Mouse (Mus musculus) midbrain, embryonic 16.5 days (tissue): Measurements from ENCODE around the gene Immp2l. TPM values are rescaled to one million over a fixed set of nuclear protein-coding genes. Genes with fewer than 3 reads are reported as not detected.

Source experiments
- ATAC-seq: fragments of 200-750 bp; cut with Nextera tagmentation; 2 replicates; pipeline ENCODE4 v1.8.0; 2017; ENCODE audit warnings: moderate TSS enrichment
- H3K27ac ChIP-seq: fragments of 300-500 bp; sonication (generic); 2 replicates; pipeline ENCODE4 v1.5.1; 2014; ENCODE audit warnings: mild to moderate bottlenecking, low read length, mixed read lengths
- H3K27me3 ChIP-seq: fragments of 300-500 bp; sonication (generic); 2 replicates; pipeline ENCODE4 v1.6.1; 2014; ENCODE audit warnings: low read depth, low read length, mixed read lengths; ENCODE audit not compliant: control insufficient read depth, insufficient read depth
- H3K36me3 ChIP-seq: fragments of 300-500 bp; sonication (generic); 2 replicates; pipeline ENCODE4 v1.6.1; 2014; ENCODE audit warnings: mild to moderate bottlenecking, low read length, moderate library complexity, mixed read lengths; ENCODE audit not compliant: control insufficient read depth, insufficient read depth
- H3K4me1 ChIP-seq: fragments of 300-500 bp; sonication (generic); 2 replicates; pipeline ENCODE4 v1.6.1; 2014; ENCODE audit warnings: mild to moderate bottlenecking, low read length, mixed read lengths; ENCODE audit not compliant: control insufficient read depth, insufficient read depth
- H3K4me2 ChIP-seq: fragments of 300-500 bp; sonication (generic); 2 replicates; pipeline ENCODE4 v1.6.1; 2014; ENCODE audit warnings: mild to moderate bottlenecking, low read length, mixed read lengths
- H3K4me3 ChIP-seq: fragments of 300-500 bp; sonication (generic); 2 replicates; pipeline ENCODE4 v1.5.1; 2014; ENCODE audit warnings: low read depth, mild to moderate bottlenecking, low read length, moderate library complexity, mixed read lengths
- H3K9ac ChIP-seq: fragments of 300-500 bp; sonication (generic); 2 replicates; pipeline ENCODE4 v1.6.1; 2014; ENCODE audit warnings: low read depth, low read length, mixed read lengths
- H3K9me3 ChIP-seq: fragments of 300-500 bp; sonication (generic); replicated peaks from 2 replicates; pipeline ENCODE4 v1.6.1; 2014; ENCODE audit warnings: mild to moderate bottlenecking, low read length, mixed read lengths; ENCODE audit not compliant: control insufficient read depth, poor library complexity, severe bottlenecking
- WGBS: fragments of 180-500 bp; shearing (Covaris S2); extraction: QIAGEN DNeasy Blood & Tissue Kit; methylation state at CpG from one replicate; pipeline ENCODE4 v1.1.7; 2014; 5-methylcytosine and 5-hydroxymethylcytosine counted together
- polyA plus RNA-seq: library from polyadenylated mRNA; unstranded; fragments of >200 nt; fragmentation: Nextera tagmentation; extraction: Ambion mirVana; gene quantifications from 2 replicates; pipeline ENCODE4 v1.2.1, GENCODE M21; 2015

The Immp2l gene
- polyA plus RNA-seq, 1 experiment from 2014 or later, result 6.6 TPM

DNA sequence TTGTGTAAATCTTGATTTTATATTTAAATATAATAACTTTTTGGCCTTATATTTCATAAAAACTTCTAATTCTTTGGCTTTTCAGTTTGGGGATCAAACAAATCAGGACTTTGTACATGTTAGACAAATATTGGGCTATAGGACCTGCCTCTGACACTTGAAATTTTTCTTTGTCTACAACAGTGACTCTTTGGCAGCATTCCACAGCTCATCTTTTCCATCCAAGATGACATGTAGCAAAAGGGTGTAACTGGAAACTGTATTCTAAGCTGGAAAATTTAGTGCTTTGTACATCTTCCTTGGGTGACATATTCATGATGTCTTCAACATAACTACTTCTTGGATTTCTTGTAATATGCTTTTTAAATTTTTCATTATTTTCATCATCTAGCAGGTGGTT is 404.9 kb downstream of the Immp2l start:
- Histone ChIP-seq H3K27me3 (no peaks in the 10 kb centered on the region), H3K36me3 (no peaks in the 10 kb centered on the region), H3K9me3 (no peaks in the 10 kb centered on the region), H3K4me3 (no peak overlapping the region), H3K27ac (no peak overlapping the region), H3K4me2 (no peak overlapping the region), H3K4me1 (no peaks in the 10 kb centered on the region), H3K9ac (no peak overlapping the region)
- no peak for ATAC-seq

DNA sequence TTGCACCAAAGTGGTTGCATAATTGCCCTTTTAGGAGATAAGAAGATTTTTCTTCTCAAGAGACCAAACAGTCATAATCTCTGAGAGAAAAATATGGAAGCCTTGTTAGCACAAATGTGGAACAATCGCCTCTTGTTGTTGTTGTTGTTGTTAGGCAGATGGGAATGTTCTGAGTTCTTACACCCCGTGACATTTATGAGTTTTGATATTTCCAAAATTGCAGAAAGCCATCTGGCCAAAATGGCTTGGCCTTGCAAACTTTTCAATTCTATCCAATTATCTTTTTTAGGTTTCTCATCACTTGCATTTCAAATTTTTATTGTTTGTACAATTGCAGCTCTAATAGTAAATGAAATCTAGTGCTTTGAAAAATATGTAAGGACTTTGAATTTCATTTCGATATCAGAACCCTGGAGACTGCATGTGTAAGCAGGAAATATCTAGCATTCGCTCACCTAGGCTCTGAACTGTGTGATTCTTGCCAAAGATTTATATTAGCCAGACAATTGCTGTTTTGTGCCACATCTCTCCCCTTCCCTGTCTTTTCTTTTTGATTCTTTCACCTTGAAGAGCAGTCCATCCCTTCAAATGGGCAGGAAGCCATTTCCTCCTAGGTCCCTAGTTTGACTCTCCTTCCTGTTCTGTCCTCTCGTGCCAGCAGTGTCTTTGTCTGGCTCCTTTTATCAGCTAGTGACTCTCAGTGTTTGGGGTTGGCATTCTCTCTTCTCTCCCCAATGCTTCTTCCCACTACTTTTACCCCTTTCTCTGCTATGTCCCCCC is 412.5 kb downstream of the Immp2l start:
- Histone ChIP-seq H3K4me3 (no peak overlapping the region), H3K4me1 (no peaks in the 10 kb centered on the region), H3K4me2 (no peak overlapping the region), H3K27me3 (no peaks in the 10 kb centered on the region), H3K9me3 (no peaks in the 10 kb centered on the region), H3K27ac (no peak overlapping the region), H3K9ac (no peak overlapping the region), H3K36me3 (no peaks in the 10 kb centered on the region)
- WGBS, result 80% methylated on average over 5 of the region's 5 CpGs
- no peak for ATAC-seq

DNA sequence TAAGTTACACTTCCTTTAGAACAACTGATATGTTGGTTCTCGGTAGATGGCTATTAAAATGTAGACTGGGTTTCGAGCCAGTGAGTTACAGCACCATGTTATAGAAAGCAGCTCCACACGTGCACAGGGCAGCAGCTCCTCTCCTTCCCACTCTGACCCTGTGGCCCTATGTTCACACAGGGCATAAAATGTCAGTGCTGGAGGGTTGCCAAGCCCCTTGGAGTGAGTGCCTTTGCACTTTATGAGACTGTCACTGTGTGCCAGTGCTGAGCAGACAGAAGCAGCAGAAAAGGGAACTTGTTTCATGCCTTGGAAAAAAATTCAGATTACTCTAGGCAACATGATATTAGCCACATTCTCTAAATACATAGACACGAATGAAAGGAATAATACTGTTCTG is 414.6 kb downstream of the Immp2l start:
- H3K4me1 ChIP-seq, result no peaks in the 10 kb centered on the region
- H3K27ac ChIP-seq, result no peak overlapping the region
- H3K9ac ChIP-seq, result no peak overlapping the region
- no peak overlapping the region for H3K4me2 ChIP-seq
- H3K36me3 ChIP-seq, result no peaks in the 10 kb centered on the region
- no peak overlapping the region for H3K4me3 ChIP-seq
- no peak for ATAC-seq
- 57% methylated on average over 4 of the region's 4 CpGs for WGBS
- no peaks in the 10 kb centered on the region for H3K9me3 ChIP-seq
- no peaks in the 10 kb centered on the region for H3K27me3 ChIP-seq

DNA sequence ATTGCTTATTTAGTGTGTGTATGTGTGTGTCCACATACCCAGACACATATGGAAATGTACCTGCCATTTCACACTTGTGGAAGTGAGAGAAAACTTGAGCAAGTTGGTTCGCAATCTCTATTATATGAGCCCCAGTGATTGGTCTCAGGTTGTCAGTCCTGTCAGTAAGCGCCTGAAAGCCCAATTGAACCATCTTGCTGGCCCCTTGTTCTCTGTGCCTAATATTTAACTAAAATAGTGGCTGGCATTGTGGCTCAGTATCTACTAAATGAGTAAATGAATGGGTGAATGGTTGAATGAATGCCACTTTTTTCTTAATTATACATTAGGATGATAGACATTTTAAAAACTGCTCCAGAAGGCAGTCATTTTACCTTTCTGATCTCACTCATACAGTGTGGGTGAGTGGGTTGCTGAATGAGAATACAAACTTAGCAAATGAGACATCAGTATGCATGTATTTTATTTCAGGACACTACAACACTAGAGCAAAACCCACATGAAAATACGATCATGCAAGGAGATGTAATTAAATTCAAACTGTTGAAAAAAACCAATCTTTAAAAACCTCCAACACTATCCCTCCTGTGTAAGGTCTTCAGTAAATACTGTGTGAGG is 444.6 kb downstream of the Immp2l start:
- Histone ChIP-seq H3K4me3 (no peak overlapping the region), H3K9ac (no peak overlapping the region), H3K9me3 (no peaks in the 10 kb centered on the region), H3K4me1 (peaks cover 8% of the 10 kb centered on the region), H3K27me3 (no peaks in the 10 kb centered on the region), H3K36me3 (no peaks in the 10 kb centered on the region), H3K27ac (no peak overlapping the region), H3K4me2 (no peak overlapping the region)
- 92% methylated on average over 3 of the region's 3 CpGs for WGBS
- ATAC-seq, result no peak

DNA sequence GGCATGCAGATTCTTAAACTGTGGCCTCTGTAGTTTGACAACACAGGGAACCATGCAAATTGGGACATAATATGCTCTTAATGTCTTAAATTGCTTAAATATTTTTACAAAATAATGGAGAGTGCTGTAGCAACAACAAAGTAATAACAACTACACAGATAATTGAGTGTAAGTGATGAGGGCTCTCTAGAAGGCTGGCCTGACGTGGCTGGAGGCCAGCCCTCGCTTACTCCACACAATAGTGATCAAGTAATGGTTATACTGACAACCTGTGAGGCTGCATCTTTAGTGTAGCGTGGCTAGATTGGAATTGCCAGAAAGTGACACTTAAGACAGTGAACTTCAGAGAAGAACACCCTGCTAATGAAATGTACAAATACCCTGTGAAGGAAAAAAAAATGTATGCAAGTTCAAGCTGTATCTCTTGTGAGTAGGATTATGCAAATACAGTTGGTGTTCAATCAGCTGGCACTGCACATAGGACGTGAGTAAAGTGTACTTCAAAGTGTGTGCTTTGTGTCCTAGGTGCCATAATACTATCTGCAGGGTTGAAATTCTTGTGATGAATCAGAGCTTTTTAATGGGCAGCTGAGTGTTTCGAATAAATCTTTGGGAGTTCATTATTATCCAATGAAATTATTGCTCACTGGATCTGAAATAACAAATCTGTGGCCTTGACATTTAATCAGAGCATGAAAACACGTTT is 445.4 kb downstream of the Immp2l start:
- H3K4me1 ChIP-seq, result peaks cover 8% of the 10 kb centered on the region
- WGBS, result 36% methylated on average over 6 of the region's 6 CpGs
- H3K27me3 ChIP-seq, result no peaks in the 10 kb centered on the region
- no peak overlapping the region for H3K9ac ChIP-seq
- H3K27ac ChIP-seq, result no peak overlapping the region
- no peak for ATAC-seq
- no peaks in the 10 kb centered on the region for H3K36me3 ChIP-seq
- no peak overlapping the region for H3K4me3 ChIP-seq
- no peak overlapping the region for H3K4me2 ChIP-seq
- H3K9me3 ChIP-seq, result no peaks in the 10 kb centered on the region

DNA sequence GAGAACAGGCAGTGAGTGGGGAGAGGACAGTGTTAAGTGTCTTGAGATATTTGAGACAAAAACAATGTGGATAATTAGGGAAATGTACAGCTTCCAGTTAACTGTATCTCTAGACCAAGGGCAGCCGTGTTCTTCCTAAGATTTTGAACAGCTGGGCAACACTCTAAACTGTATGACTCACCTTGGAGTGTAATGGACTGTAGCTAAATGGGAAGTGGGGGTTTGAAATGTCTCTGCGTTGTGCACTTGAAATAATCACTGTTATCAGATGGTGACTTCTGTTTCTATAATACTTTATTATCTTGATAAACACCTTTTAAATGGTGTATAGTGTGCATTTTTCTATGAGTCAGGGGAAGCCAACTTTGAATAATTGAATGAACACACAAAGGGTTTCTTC is 457.6 kb downstream of the Immp2l start:
- Histone ChIP-seq H3K4me1 (peaks cover 12% of the 10 kb centered on the region), H3K4me2 (peak overlapping the region; percentile 42), H3K4me3 (no peak overlapping the region), H3K9me3 (no peaks in the 10 kb centered on the region), H3K9ac (no peak overlapping the region), H3K27me3 (no peaks in the 10 kb centered on the region), H3K27ac (no peak overlapping the region), H3K36me3 (peaks cover 3% of the 10 kb centered on the region; the same call in 1 of the 2 replicates)
- WGBS, result 67% methylated on average over 2 of the region's 2 CpGs
- ATAC-seq, result no peak

DNA sequence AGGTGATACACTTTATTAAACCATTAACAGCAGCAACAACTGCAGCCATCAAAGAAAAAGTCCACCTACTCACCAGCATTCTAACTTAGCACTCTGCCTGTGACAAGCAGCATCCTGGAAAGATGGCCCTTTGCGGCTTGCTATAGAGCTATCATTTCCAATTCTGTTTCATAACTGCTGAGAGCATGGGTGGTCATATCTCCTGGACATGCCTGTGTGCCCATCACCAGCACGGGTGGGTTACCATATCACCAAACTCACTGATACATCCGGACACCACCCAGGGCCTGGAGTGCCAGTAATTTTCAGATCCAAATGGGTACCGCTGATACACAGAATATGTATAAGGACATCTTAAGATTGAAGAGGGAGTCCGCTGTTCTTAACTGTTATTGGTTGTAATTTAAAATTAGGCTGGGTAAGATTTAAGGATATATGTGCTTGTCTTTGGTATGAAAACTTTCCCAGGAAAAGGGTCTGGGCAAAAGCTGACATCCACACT is 459.3 kb downstream of the Immp2l start:
- WGBS, result 71% methylated on average over 5 of the region's 5 CpGs

DNA sequence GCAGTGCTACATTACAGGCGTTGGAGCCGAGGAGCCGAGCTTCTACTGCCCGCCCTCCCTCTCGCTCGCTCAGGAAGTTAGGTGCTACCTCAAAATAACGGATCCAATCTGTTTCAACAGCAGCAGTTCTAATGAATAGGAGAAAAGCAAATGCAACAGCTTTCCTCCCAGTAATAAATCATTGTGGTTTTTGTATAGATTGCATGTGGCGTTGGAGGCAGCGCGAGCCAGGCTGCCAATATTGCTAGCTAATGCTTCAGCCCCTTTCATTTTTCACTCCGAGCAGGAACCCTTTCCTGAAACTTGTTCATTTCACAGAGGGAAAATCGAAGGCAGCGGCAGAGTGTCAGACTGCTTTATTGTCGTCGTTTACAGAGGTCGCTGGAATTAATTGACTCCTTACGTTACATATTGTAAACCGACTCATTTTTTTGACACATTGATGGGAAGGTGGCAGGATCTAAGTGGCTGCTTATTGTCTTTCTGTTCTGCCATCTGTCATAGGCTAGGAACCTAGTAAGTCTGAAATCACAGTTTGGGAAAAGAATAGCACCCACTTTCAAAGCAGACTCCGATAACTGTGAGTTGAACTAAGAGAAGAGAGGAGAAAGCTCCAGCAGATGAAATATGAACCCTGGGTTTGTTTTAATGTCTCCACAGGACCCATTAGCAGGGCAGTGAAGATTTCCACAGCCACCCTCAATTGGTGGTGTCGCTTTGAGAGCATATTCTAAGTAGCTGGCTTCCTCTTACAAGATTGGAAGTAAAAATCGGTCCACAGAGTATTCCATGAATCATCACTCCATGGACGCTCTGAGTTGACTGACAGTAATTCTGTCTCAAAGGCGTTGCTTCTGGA is 459.9 kb downstream of the Immp2l start:
- no peak for ATAC-seq
- peak overlapping the region; percentile 84 for H3K27ac ChIP-seq
- WGBS, result 18% methylated on average over 23 of the region's 23 CpGs
- peak overlapping the region; percentile 58 for H3K4me3 ChIP-seq
- peak overlapping the region; percentile 74 for H3K9ac ChIP-seq
- no peaks in the 10 kb centered on the region for H3K9me3 ChIP-seq
- peaks cover 17% of the 10 kb centered on the region for H3K4me1 ChIP-seq
- H3K36me3 ChIP-seq, result no peaks in the 10 kb centered on the region
- peak overlapping the region; percentile 69 for H3K4me2 ChIP-seq
- H3K27me3 ChIP-seq, result no peaks in the 10 kb centered on the region

More for the DNA sequence above, 459.3 kb downstream of the Immp2l start:
- Histone ChIP-seq H3K27ac (peak overlapping the region; percentile 84), H3K4me2 (peak overlapping the region; percentile 69), H3K9ac (peak overlapping the region; percentile 74), H3K27me3 (no peaks in the 10 kb centered on the region), H3K36me3 (peaks cover under 1% of the 10 kb centered on the region; the same call in 1 of the 2 replicates), H3K9me3 (no peaks in the 10 kb centered on the region), H3K4me3 (peak overlapping the region; percentile 58), H3K4me1 (peaks cover 17% of the 10 kb centered on the region)
- no peak for ATAC-seq
